Mouse (Mus musculus) brain, embryonic 14.5 days (tissue): ENCODE measurements around the gene En1.

Source experiments
- CTCF ChIP-seq: fragments of 200-500 bp; IDR thresholded peaks from 2 replicates; pipeline ENCODE4 v1.5.1; 2012; ENCODE audit warnings: inconsistent platforms, mild to moderate bottlenecking, moderate library complexity, borderline replicate concordance; ENCODE audit not compliant: insufficient read depth, insufficient read length; ENCODE audit errors: extremely low read depth
- POLR2A ChIP-seq: fragments of 200-500 bp; IDR thresholded peaks from 2 replicates; pipeline ENCODE4 v1.6.1; 2012; ENCODE audit warnings: mild to moderate bottlenecking, inconsistent platforms, borderline replicate concordance; ENCODE audit not compliant: poor library complexity, insufficient read depth, insufficient read length, severe bottlenecking; ENCODE audit errors: extremely low read depth

DNA sequence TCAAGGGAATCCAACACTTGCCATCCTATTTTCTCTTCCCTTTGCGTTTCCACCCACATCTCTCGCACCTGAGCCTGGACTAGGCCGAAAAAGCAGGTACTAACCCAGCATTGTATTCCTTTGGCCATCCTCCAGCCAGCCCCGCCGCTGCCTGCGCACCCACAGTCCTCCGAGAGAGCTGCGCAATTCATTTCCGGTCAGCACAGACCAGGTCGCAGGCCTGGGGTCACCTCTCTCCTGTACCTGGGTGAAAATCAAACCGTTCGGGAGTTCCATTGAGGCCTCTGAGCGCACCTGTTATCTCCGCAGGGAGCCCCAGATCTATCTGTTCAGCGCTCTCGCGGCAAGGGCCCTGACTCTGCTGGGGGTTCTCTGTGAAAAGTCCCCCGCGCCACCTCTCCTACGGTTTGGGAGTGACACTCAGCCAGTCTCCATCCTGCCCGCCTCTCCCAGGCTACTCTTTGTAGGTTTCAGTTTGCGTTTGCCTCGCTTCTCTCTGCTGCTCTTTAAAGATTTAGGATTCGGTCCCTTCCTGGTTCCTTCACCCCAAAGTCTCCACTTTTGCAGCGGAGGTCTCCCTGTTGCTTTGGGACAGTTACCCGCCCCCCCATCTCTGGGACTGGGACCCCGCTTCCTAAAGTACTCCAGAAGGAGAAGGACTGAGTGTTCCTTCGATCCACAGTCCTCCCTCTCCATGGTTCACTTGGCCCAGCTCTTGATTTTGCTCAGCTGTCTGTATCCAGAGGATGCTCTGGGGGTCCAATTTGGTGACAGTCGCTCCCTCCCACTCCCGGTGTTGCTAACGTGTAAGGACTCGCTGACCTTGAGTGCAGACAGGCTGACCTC, 11.5 kb downstream of the En1 start:
- TF ChIP-seq CTCF: no peak
- no peak for TF ChIP-seq POLR2A
